Mouse (Mus musculus) kidney, embryonic 15.5 days (tissue): ENCODE results near the gene Mex3a. TPM values are rescaled to one million over a fixed set of nuclear protein-coding genes. Genes with fewer than 3 reads are reported as not detected.

ENCODE experiments used
- ATAC-seq: fragments of 200-750 bp; cut with Nextera tagmentation; replicated peaks from 2 replicates; pipeline ENCODE4 v1.8.0; 2017; ENCODE audit warnings: moderate TSS enrichment; ENCODE audit not compliant: low FRiP score
- H3K27ac ChIP-seq: fragments of 300-500 bp; sonication (generic); 2 replicates; pipeline ENCODE4 v1.5.1; 2015; ENCODE audit warnings: mild to moderate bottlenecking, inconsistent platforms
- H3K27me3 ChIP-seq: fragments of 300-500 bp; sonication (generic); 2 replicates; pipeline ENCODE4 v1.6.1; 2015; ENCODE audit warnings: inconsistent platforms
- H3K36me3 ChIP-seq: fragments of 300-500 bp; sonication (generic); 2 replicates; pipeline ENCODE4 v1.6.1; 2015; ENCODE audit warnings: inconsistent platforms
- H3K4me1 ChIP-seq: fragments of 300-500 bp; sonication (generic); 2 replicates; pipeline ENCODE4 v1.6.1; 2015; ENCODE audit warnings: inconsistent platforms
- H3K4me2 ChIP-seq: fragments of 300-500 bp; sonication (generic); 2 replicates; pipeline ENCODE4 v1.6.1; 2015; ENCODE audit warnings: moderate library complexity, mild to moderate bottlenecking, inconsistent platforms
- H3K4me3 ChIP-seq: fragments of 300-500 bp; sonication (generic); replicated peaks from 2 replicates; pipeline ENCODE4 v1.5.1; 2015; ENCODE audit warnings: mild to moderate bottlenecking, inconsistent platforms
- H3K9ac ChIP-seq: fragments of 300-500 bp; sonication (generic); 2 replicates; pipeline ENCODE4 v1.6.1; 2015; ENCODE audit warnings: mild to moderate bottlenecking, inconsistent platforms
- H3K9me3 ChIP-seq: fragments of 300-500 bp; sonication (generic); replicated peaks from 2 replicates; pipeline ENCODE4 v1.6.1; 2016; ENCODE audit warnings: inconsistent platforms
- WGBS: fragments of 180-500 bp; shearing (Covaris S2); methylation state at CpG from one replicate; pipeline ENCODE4 v1.1.7; 2015; ENCODE audit warnings: mixed read lengths; 5-methylcytosine and 5-hydroxymethylcytosine counted together
- polyA plus RNA-seq: library from polyadenylated mRNA; unstranded; fragments of >200 nt; fragmentation: Nextera tagmentation; extraction: Ambion mirVana; gene quantifications from 2 replicates; pipeline ENCODE4 v1.2.1, GENCODE M21; 2015

Gene Mex3a
- polyA plus RNA-seq, 1 experiment from 2014 or later, result 22.0 TPM

DNA sequence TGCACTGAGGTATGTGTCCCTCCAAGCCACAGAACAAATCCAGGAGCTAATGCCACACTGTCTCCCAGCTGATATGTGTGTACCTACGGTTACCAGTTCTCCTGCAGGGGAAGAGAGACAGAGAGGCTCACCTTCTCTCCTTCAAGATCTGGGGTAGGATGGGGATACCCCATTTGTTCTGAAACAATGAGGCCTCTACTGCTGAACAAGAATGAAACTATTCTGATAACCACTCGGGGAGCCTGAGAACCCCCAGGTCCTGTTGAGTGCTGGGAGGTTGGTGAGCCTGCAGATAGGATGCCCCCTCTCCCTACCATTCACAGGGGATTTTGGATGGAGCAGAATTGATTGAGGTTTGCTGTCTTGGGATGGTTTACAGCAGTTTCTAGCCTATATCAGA is 12.1 kb upstream of the Mex3a start:
- no peaks in the 10 kb centered on the region for H3K9me3 ChIP-seq
- H3K9ac ChIP-seq, result no peak overlapping the region
- no peak overlapping the region for H3K4me2 ChIP-seq
- H3K27me3 ChIP-seq, result no peaks in the 10 kb centered on the region
- 87% methylated on average over 2 of the region's 2 CpGs for WGBS
- H3K36me3 ChIP-seq, result peaks cover 8% of the 10 kb centered on the region
- no peaks in the 10 kb centered on the region for H3K4me1 ChIP-seq
- no peak for ATAC-seq
- no peak overlapping the region for H3K4me3 ChIP-seq
- H3K27ac ChIP-seq, result no peak overlapping the region

DNA sequence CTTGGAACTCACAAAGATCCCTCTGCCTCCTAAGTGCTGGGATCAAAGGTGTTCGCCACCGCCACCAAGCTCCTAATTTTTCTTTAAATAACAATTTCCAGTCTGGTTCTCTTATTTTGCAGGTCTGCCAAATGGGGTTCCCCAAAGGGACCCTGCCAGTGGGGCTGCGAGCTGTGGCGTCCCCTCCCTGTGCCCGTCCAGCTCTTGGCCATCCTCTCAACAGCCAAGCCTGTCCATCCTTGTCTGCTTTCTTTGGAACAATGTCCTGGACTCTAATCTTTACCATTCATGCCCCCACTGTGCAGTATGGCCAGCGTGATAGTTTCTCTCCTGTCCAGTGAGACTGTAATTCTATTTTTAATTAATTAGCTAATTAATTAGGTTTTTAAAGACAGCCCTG is 11.0 kb upstream of the Mex3a start:
- peaks cover 11% of the 10 kb centered on the region for H3K36me3 ChIP-seq
- 91% methylated on average over 6 of the region's 6 CpGs for WGBS
- ATAC-seq, result no peak
- no peak overlapping the region for H3K4me2 ChIP-seq
- no peaks in the 10 kb centered on the region for H3K27me3 ChIP-seq
- H3K27ac ChIP-seq, result no peak overlapping the region
- no peaks in the 10 kb centered on the region for H3K9me3 ChIP-seq
- H3K9ac ChIP-seq, result no peak overlapping the region
- no peak overlapping the region for H3K4me3 ChIP-seq
- peaks cover 9% of the 10 kb centered on the region for H3K4me1 ChIP-seq

- H3K9me3 ChIP-seq, result no peaks in the 10 kb centered on the region
- no peak overlapping the region for H3K4me2 ChIP-seq
- H3K4me3 ChIP-seq, result no peak overlapping the region
- ATAC-seq, result no peak; the same call in 1 of the 2 replicates
- no peaks in the 10 kb centered on the region for H3K27me3 ChIP-seq
- no peak overlapping the region for H3K9ac ChIP-seq
- WGBS, result 34% methylated on average over 9 of the region's 9 CpGs
- H3K4me1 ChIP-seq, result peaks cover 16% of the 10 kb centered on the region
- H3K27ac ChIP-seq, result no peak overlapping the region
- H3K36me3 ChIP-seq, result peaks cover 11% of the 10 kb centered on the region
Measured at GRCm38 (mm10) chr3:88521803-88522331, 10.3 kb upstream of the Mex3a start.

GRCm38 (mm10) chr3:88523027-88523426 is 9.2 kb upstream of the Mex3a start:
- peaks cover 26% of the 10 kb centered on the region for H3K4me1 ChIP-seq
- no peak for ATAC-seq
- no peak overlapping the region for H3K4me3 ChIP-seq
- 76% methylated on average over 8 of the region's 8 CpGs for WGBS
- H3K27ac ChIP-seq, result no peak overlapping the region
- H3K36me3 ChIP-seq, result peaks cover 11% of the 10 kb centered on the region
- H3K27me3 ChIP-seq, result no peaks in the 10 kb centered on the region
- no peak overlapping the region for H3K4me2 ChIP-seq
- no peak overlapping the region for H3K9ac ChIP-seq
- H3K9me3 ChIP-seq, result no peaks in the 10 kb centered on the region

DNA sequence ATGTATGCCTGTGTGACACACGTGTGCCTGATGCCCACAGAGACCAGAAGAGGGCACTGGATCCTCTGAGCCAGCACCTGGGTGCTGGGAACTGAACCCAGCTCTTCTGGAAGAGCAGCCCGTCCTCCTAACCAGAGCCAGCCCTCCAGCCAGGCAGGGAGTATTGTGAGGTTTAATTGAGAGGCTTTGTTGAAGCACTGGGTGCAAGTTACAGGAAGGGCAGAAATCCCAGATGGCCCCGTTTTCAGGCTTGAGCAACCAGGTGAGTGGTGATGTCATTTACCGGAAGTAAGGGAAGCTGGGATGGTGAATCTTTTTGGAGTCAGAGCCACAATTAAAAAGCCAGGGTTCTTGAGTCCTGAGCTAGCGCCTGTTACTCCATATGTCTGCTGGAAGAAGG is 7.2 kb upstream of the Mex3a start:
- peaks cover 46% of the 10 kb centered on the region for H3K4me1 ChIP-seq
- no peaks in the 10 kb centered on the region for H3K9me3 ChIP-seq
- H3K4me3 ChIP-seq, result no peak overlapping the region
- 85% methylated on average over 5 of the region's 5 CpGs for whole genome bisulfite sequencing
- no peak overlapping the region for H3K27ac ChIP-seq
- H3K9ac ChIP-seq, result no peak overlapping the region
- H3K27me3 ChIP-seq, result no peaks in the 10 kb centered on the region
- H3K4me2 ChIP-seq, result no peak overlapping the region
- peaks cover 11% of the 10 kb centered on the region for H3K36me3 ChIP-seq
- no peak for ATAC-seq

GRCm38 (mm10) chr3:88526157-88527131 is 5.8 kb upstream of the Mex3a start:
- H3K9ac ChIP-seq, result no peak overlapping the region
- H3K9me3 ChIP-seq, result no peaks in the 10 kb centered on the region
- peaks cover 11% of the 10 kb centered on the region for H3K36me3 ChIP-seq
- ATAC-seq, result peak; percentile 72
- H3K4me2 ChIP-seq, result peak overlapping the region; percentile 33; the same call in 1 of the 2 replicates
- 31% methylated on average over 17 of the region's 17 CpGs for WGBS
- H3K27me3 ChIP-seq, result no peaks in the 10 kb centered on the region
- peak overlapping the region; percentile 28; the same call in 1 of the 2 replicates for H3K27ac ChIP-seq
- H3K4me1 ChIP-seq, result peaks cover 53% of the 10 kb centered on the region
- H3K4me3 ChIP-seq, result no peak overlapping the region

DNA sequence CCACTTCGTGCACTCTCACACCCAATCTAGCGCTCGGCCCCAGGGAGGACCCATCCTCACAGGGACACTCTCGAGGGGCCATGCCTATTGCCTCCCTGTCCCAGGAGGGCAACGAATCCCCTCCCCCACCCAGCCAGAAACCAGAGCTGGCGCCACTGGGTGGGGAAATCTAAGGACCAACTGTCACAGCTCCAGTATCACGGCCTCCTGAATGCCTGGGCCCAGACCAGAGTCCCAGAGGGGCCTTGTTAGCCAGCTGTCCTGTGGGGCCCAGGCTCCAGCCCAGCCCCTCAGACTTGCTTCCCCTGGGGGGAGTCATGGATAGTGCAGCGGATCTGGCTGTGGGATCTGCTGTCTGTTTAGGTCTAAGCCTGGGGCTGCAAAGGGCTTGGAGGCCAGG is 4.6 kb upstream of the Mex3a start:
- peaks cover 53% of the 10 kb centered on the region for H3K4me1 ChIP-seq
- peak overlapping the region; percentile 54; the same call in 1 of the 2 replicates for H3K27ac ChIP-seq
- H3K9me3 ChIP-seq, result no peaks in the 10 kb centered on the region
- no peak overlapping the region for H3K4me3 ChIP-seq
- ATAC-seq, result no peak
- H3K27me3 ChIP-seq, result no peaks in the 10 kb centered on the region
- H3K9ac ChIP-seq, result peak overlapping the region; percentile 5; the same call in 1 of the 2 replicates
- WGBS, result 26% methylated on average over 8 of the region's 8 CpGs
- H3K36me3 ChIP-seq, result peaks cover 11% of the 10 kb centered on the region
- peak overlapping the region; percentile 15 for H3K4me2 ChIP-seq

DNA sequence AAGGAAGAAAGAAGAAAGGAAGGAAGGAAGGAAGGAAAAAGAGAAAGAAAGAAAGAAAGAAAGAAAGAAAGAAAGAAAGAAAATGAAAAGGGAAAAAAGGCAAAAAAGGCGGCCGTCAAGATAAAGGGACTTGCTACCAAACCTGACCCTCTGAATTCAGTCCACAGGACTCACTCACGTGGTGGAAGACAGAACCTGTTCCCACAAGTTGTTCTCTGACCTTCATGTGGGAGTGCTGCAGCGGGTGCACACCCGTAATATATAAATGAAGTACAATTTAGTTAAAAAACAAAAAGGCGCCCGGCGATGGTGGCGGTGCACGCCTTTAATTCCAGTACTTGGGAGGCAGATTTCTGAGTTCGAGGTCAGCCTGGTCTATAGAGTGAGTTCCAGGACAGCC is 3.5 kb upstream of the Mex3a start:
- Histone ChIP-seq H3K4me2 (no peak overlapping the region), H3K27ac (no peak overlapping the region), H3K27me3 (no peaks in the 10 kb centered on the region), H3K4me3 (no peak overlapping the region), H3K4me1 (peaks cover 55% of the 10 kb centered on the region), H3K9me3 (no peaks in the 10 kb centered on the region), H3K36me3 (peaks cover 11% of the 10 kb centered on the region), H3K9ac (no peak overlapping the region)
- 71% methylated on average over 11 of the region's 11 CpGs for WGBS
- no peak for ATAC-seq

GRCm38 (mm10) chr3:88529204-88530000 is 2.8 kb upstream of the Mex3a start:
- 27% methylated on average over 7 of the region's 7 CpGs for WGBS
- Histone ChIP-seq H3K27ac (peak overlapping the region; percentile 99), H3K4me1 (peaks cover 63% of the 10 kb centered on the region), H3K27me3 (no peaks in the 10 kb centered on the region), H3K9ac (peak overlapping the region; percentile 97), H3K4me2 (peak overlapping the region; percentile 87), H3K4me3 (peak overlapping the region; percentile 88), H3K36me3 (peaks cover 9% of the 10 kb centered on the region), H3K9me3 (no peaks in the 10 kb centered on the region)
- no peak for ATAC-seq

DNA sequence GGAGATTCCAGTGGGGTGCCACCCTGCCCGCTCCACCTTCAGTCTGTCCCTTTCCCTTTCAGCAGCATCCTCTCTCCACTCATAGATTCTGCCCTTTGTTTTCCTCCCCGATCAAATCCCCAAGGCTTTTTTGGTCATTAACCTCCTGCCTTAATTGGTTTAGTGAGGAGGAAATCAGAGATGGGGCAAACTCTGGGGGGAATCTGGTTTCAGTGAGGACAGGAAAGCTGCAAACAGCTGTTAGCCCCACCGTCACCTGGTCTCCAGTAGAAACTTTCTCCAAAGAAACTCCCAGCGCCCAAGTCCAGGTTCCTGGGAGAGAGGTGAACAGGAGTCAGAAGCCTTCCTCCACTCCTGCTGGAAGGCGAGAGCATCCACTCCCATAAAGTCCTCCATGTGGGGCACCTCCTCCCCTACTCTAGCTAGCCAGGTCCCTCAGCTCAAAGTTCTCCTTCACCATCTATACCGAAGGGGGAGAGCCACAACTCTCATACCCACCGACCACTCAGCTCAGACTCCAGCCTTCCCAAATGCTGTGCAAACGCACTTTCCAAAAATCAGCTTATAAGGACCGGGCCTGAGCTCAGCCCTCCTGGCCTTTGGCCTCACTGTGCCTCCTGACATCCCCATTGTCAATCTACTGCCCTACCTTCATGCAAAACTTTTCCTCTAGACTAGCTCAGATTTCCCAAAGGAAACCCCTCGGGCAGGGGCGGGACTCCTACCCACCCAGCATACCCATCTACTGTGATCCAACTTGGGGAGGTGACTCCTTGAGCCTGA is 1.9 kb upstream of the Mex3a start:
- Histone ChIP-seq H3K27ac (peak overlapping the region; percentile 99), H3K4me2 (peak overlapping the region; percentile 87), H3K36me3 (peaks cover under 1% of the 10 kb centered on the region; the same call in 1 of the 2 replicates), H3K27me3 (no peaks in the 10 kb centered on the region), H3K9me3 (no peaks in the 10 kb centered on the region), H3K4me1 (peaks cover 72% of the 10 kb centered on the region), H3K9ac (peak overlapping the region; percentile 97), H3K4me3 (peak overlapping the region; percentile 88)
- WGBS, result 11% methylated on average over 11 of the region's 11 CpGs
- ATAC-seq, result no peak
